Mouse (Mus musculus) hindbrain, embryonic 10.5 days (tissue): ENCODE measurements at regions not wholly inside any gene's neighbourhood (a gene's known extent, or its start where the extent isn't known, plus 50 kb on each side); places are given as distances from the start of the nearest gene placed in this dataset.

Experiments
- DNase-seq: peaks from one replicate; pipeline ENCODE4 v3.0.0-alpha.2; 2017; ENCODE audit warnings: low spot score
- H3K27ac ChIP-seq: fragments of 300-500 bp; sonication (generic); 2 replicates; pipeline ENCODE4 v1.5.1; 2016; ENCODE audit warnings: mild to moderate bottlenecking, moderate library complexity
- H3K27me3 ChIP-seq: fragments of 300-500 bp; sonication (generic); 2 replicates; pipeline ENCODE4 v1.6.1; 2016; ENCODE audit warnings: mild to moderate bottlenecking; ENCODE audit not compliant: poor library complexity, insufficient read depth, severe bottlenecking
- H3K36me3 ChIP-seq: fragments of 300-500 bp; sonication (generic); 2 replicates; pipeline ENCODE4 v1.6.1; 2016; ENCODE audit warnings: mild to moderate bottlenecking, moderate library complexity
- H3K4me1 ChIP-seq: fragments of 300-500 bp; sonication (generic); replicated peaks from 2 replicates; pipeline ENCODE4 v1.6.1; 2016; ENCODE audit warnings: mild to moderate bottlenecking
- H3K4me3 ChIP-seq: fragments of 300-500 bp; sonication (generic); 2 replicates; pipeline ENCODE4 v1.5.1; 2016; ENCODE audit warnings: mild to moderate bottlenecking, moderate library complexity
- H3K9me3 ChIP-seq: fragments of 300-500 bp; sonication (generic); 2 replicates; pipeline ENCODE4 v1.6.1; 2016; ENCODE audit warnings: mild to moderate bottlenecking, moderate library complexity
- WGBS: fragments of 180-500 bp; shearing (Covaris S2); methylation state at CpG from one replicate; pipeline ENCODE4 v1.1.7; 2016; 5-methylcytosine and 5-hydroxymethylcytosine counted together

GRCm38 (mm10) chr13:28860601-28861000 lies 92.9 kb downstream of the Sox4 start:
- WGBS, result 83% methylated on average over 2 of the region's 2 CpGs
- H3K4me1 ChIP-seq, result peaks cover 14% of the 10 kb centered on the region
- DNase-seq, result no peak
- peaks cover 8% of the 10 kb centered on the region; the same call in 1 of the 2 replicates for H3K9me3 ChIP-seq
- H3K27ac ChIP-seq, result no peak overlapping the region
- H3K4me3 ChIP-seq, result no peak overlapping the region
- H3K36me3 ChIP-seq, result peaks cover 49% of the 10 kb centered on the region
- no peaks in the 10 kb centered on the region for H3K27me3 ChIP-seq

GRCm38 (mm10) chr13:28859829-28860427 lies 93.6 kb downstream of the Sox4 start:
- DNase-seq, result no peak
- H3K36me3 ChIP-seq, result peaks cover 42% of the 10 kb centered on the region

GRCm38 (mm10) chr13:28858001-28858400 lies 95.5 kb downstream of the Sox4 start:
- no peak overlapping the region for H3K27ac ChIP-seq
- no peaks in the 10 kb centered on the region for H3K27me3 ChIP-seq
- peaks cover 8% of the 10 kb centered on the region; the same call in 1 of the 2 replicates for H3K9me3 ChIP-seq
- no peak for DNase-seq
- 92% methylated on average over 6 of the region's 6 CpGs for WGBS
- no peak overlapping the region for H3K4me3 ChIP-seq
- peaks cover 40% of the 10 kb centered on the region for H3K36me3 ChIP-seq
- H3K4me1 ChIP-seq, result peaks cover 14% of the 10 kb centered on the region

More at GRCm38 (mm10) chr13:28859829-28860427, 93.6 kb downstream of the Sox4 start:
- Histone ChIP-seq H3K4me1 (peaks cover 14% of the 10 kb centered on the region), H3K9me3 (peaks cover 8% of the 10 kb centered on the region; the same call in 1 of the 2 replicates), H3K27me3 (no peaks in the 10 kb centered on the region), H3K4me3 (no peak overlapping the region), H3K27ac (no peak overlapping the region)
- WGBS, result 60% methylated on average over 11 of the region's 11 CpGs

- H3K27ac ChIP-seq, result no peak overlapping the region
- H3K4me1 ChIP-seq, result peaks cover 14% of the 10 kb centered on the region
- DNase-seq, result no peak
- peaks cover 40% of the 10 kb centered on the region for H3K36me3 ChIP-seq
- peaks cover 7% of the 10 kb centered on the region; the same call in 1 of the 2 replicates for H3K9me3 ChIP-seq
- no peaks in the 10 kb centered on the region for H3K27me3 ChIP-seq
- H3K4me3 ChIP-seq, result no peak overlapping the region
- whole genome bisulfite sequencing, result 96% methylated on average over 6 of the region's 6 CpGs
Measured at GRCm38 (mm10) chr13:28857201-28857600, 96.3 kb downstream of the Sox4 start.

DNA sequence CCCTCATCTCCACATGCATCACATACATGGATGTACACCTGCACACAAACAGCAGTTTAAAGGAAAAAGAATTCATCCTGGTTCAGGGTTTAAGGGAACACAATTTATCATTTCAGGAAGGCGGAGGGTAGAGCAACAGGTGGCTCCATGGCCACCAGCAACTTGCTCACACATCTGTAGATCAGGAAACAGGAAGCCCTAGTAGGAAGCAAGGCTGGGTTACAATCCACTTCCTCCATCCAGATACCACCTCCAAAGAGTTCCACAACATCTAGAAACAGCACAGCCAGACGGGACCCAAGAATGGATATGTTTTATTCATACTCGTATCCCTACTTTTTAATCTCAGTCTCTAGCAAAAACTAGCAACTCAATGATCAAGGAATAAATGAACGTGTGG lies 97.0 kb downstream of the Sox4 start:
- WGBS, result 91% methylated on average over 4 of the region's 4 CpGs
- no peaks in the 10 kb centered on the region for H3K27me3 ChIP-seq
- H3K4me3 ChIP-seq, result no peak overlapping the region
- H3K27ac ChIP-seq, result no peak overlapping the region
- DNase-seq, result no peak
- peaks cover 7% of the 10 kb centered on the region; the same call in 1 of the 2 replicates for H3K9me3 ChIP-seq
- H3K4me1 ChIP-seq, result peaks cover 14% of the 10 kb centered on the region
- H3K36me3 ChIP-seq, result peaks cover 34% of the 10 kb centered on the region

GRCm38 (mm10) chr13:28854247-28854646 lies 99.3 kb downstream of the Sox4 start:
- Histone ChIP-seq H3K27ac (no peak overlapping the region), H3K9me3 (peaks cover 7% of the 10 kb centered on the region; the same call in 1 of the 2 replicates), H3K36me3 (peaks cover 29% of the 10 kb centered on the region), H3K4me1 (0 out of 2 replicates have a peak, but pooled peaks cover 4% of the 10 kb centered on the region), H3K27me3 (no peaks in the 10 kb centered on the region), H3K4me3 (no peak overlapping the region)
- DNase-seq, result no peak
- 88% methylated on average over 9 of the region's 9 CpGs for WGBS

- H3K4me3 ChIP-seq, result no peak overlapping the region
Measured at GRCm38 (mm10) chr13:28848305-28848704, 105.2 kb downstream of the Sox4 start.

DNA sequence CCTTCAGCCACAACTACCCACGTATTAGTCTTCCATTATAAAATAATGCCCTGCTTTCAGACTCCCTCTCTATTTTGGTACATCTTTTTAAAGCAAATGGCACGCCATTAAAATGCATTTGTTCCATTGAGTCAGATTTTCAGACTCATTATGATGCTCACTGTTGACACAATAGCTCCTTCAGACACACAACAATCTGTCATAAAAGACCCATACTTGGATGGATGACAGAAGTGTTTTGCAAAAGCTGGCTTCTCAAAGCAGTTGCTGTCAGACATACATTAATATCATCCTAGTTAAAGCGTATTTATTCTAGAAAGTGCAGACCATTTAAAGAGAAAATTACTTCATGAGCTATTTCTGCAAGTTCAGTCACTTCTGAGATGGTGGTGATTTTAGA lies 106.0 kb downstream of the Sox4 start:
- 73% methylated on average over 3 of the region's 3 CpGs for WGBS
- Histone ChIP-seq H3K27me3 (no peaks in the 10 kb centered on the region), H3K36me3 (peaks cover 8% of the 10 kb centered on the region; the same call in 1 of the 2 replicates), H3K4me3 (no peak overlapping the region), H3K4me1 (peaks cover 46% of the 10 kb centered on the region), H3K27ac (0 out of 2 replicates have a peak overlapping the region, but pooled peaks have one; percentile 53), H3K9me3 (no peaks in the 10 kb centered on the region)
- no peak for DNase-seq

More at GRCm38 (mm10) chr13:28848305-28848704, 105.2 kb downstream of the Sox4 start:
- no peaks in the 10 kb centered on the region for H3K27me3 ChIP-seq
- peaks cover 41% of the 10 kb centered on the region for H3K4me1 ChIP-seq
- no peak overlapping the region for H3K27ac ChIP-seq
- peaks cover 12% of the 10 kb centered on the region for H3K36me3 ChIP-seq
- H3K9me3 ChIP-seq, result peaks cover 5% of the 10 kb centered on the region; the same call in 1 of the 2 replicates
- WGBS, result 93% methylated on average over 5 of the region's 5 CpGs
- DNase-seq, result no peak

DNA sequence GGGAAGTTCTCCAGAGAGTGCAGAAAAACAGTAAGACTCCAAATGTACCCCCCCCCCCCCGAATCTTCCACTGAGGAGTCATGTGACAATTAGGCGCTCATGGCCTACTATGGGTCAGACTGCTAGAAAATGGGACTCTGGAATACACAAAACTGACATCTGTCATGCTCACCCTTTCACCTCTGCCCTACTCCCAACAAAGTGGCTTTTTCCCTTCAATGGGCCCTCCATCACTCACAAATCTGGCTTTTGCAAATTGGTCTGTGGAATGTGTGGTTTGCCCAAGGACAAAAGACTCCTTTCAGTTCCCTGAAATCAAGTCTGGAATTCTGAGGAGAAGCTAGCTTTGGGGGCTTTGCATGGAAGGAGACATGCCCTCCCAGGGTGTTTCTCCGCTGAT lies 109.0 kb downstream of the Sox4 start:
- Histone ChIP-seq H3K9me3 (no peaks in the 10 kb centered on the region), H3K4me3 (no peak overlapping the region), H3K27me3 (no peaks in the 10 kb centered on the region), H3K36me3 (peaks cover 3% of the 10 kb centered on the region; the same call in 1 of the 2 replicates), H3K27ac (peak overlapping the region; percentile 79), H3K4me1 (peaks cover 65% of the 10 kb centered on the region)
- DNase-seq, result peak; percentile 45
- WGBS, result 40% methylated on average over 3 of the region's 3 CpGs

DNA sequence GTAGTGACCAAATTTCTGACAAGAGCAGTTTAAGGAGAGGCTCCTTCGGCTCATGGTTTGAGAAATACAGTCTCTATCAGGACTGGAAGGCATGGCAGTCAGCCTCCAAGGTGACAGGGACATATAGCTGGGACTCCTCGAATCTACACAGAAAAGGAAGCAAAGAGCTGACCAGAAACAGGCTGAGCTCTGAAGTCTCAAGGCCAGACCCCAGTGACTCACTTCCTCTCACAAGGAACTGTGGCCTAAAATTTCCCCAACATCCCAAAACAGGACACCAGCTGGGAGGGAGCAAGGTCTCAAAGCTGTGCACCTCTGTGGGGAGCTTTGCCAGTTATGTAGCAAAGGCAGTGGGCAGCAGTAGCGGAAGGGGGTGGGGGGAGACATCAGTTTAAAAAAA lies 110.7 kb downstream of the Sox4 start:
- Histone ChIP-seq H3K27me3 (no peaks in the 10 kb centered on the region), H3K4me3 (no peak overlapping the region), H3K36me3 (peaks cover 3% of the 10 kb centered on the region; the same call in 1 of the 2 replicates), H3K27ac (peak overlapping the region; percentile 53; the same call in 1 of the 2 replicates), H3K9me3 (no peaks in the 10 kb centered on the region), H3K4me1 (peaks cover 74% of the 10 kb centered on the region)
- 83% methylated on average over 3 of the region's 3 CpGs for WGBS
- DNase-seq, result no peak

DNA sequence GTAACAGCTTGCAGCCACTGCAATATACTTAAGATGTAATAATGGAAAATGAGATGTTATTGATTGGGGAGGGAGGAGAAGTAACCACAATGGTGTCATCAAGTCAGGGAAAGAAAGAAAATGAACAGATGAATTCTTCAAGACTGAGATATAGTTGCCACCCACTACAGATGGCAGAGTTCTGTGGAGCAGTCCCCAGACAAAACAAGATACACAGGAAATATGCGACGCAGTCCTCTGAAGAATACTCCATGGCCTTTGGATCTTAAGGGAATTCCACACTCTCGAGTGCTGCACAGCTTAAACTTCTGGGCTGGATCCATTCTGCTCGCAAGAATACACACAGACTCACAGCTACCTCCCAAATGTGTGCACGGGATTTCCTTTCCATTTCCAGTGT lies 113.4 kb downstream of the Sox4 start:
- 77% methylated on average over 5 of the region's 5 CpGs for WGBS
- peak overlapping the region; percentile 43; the same call in 1 of the 2 replicates for H3K27ac ChIP-seq
- H3K27me3 ChIP-seq, result no peaks in the 10 kb centered on the region
- no peaks in the 10 kb centered on the region for H3K9me3 ChIP-seq
- H3K36me3 ChIP-seq, result peaks cover 11% of the 10 kb centered on the region; the same call in 1 of the 2 replicates
- H3K4me3 ChIP-seq, result no peak overlapping the region
- peaks cover 54% of the 10 kb centered on the region for H3K4me1 ChIP-seq
- no peak for DNase-seq

- Histone ChIP-seq H3K4me3 (no peak overlapping the region), H3K36me3 (peaks cover 11% of the 10 kb centered on the region; the same call in 1 of the 2 replicates), H3K27ac (no peak overlapping the region), H3K9me3 (no peaks in the 10 kb centered on the region), H3K4me1 (peaks cover 45% of the 10 kb centered on the region), H3K27me3 (no peaks in the 10 kb centered on the region)
- 58% methylated on average over 6 of the region's 6 CpGs for WGBS
- DNase-seq, result no peak
Measured at GRCm38 (mm10) chr13:28839084-28839483, 114.4 kb downstream of the Sox4 start.

GRCm38 (mm10) chr13:28838216-28838615 lies 115.3 kb downstream of the Sox4 start:
- Histone ChIP-seq H3K27ac (no peak overlapping the region), H3K4me1 (peaks cover 45% of the 10 kb centered on the region), H3K4me3 (no peak overlapping the region)

More at GRCm38 (mm10) chr13:28838216-28838615, 115.3 kb downstream of the Sox4 start:
- Histone ChIP-seq H3K9me3 (no peaks in the 10 kb centered on the region), H3K27me3 (no peaks in the 10 kb centered on the region), H3K36me3 (peaks cover 11% of the 10 kb centered on the region; the same call in 1 of the 2 replicates)
- DNase-seq, result no peak
- 91% methylated on average over 3 of the region's 3 CpGs for WGBS
